Mouse (Mus musculus) adrenal gland, adult 8-10 months (tissue): ENCODE measurements at regions not wholly inside any gene's neighbourhood (a gene's known extent, or its start where the extent isn't known, plus 50 kb on each side); places are given as distances from the start of the nearest gene placed in this dataset.

Experiments used
- DNase-seq: peaks from one replicate; pipeline ENCODE4 v3.0.0; 2022

GRCm38 (mm10) chr4:142860441-142860840 lies 352.4 kb downstream of the Prdm2 start:
- DNase-seq, result no peak

GRCm38 (mm10) chr4:142856626-142857025 lies 356.2 kb downstream of the Prdm2 start:
- peak; percentile 66 for DNase-seq

GRCm38 (mm10) chr4:142855635-142856034 lies 357.2 kb downstream of the Prdm2 start:
- DNase-seq, result no peak

GRCm38 (mm10) chr4:142853924-142854323 lies 358.9 kb downstream of the Prdm2 start:
- DNase-seq, result no peak

GRCm38 (mm10) chr4:142845066-142845696 lies 367.6 kb downstream of the Prdm2 start:
- no peak for DNase-seq

GRCm38 (mm10) chr4:142839540-142839939 lies 373.3 kb downstream of the Prdm2 start:
- no peak for DNase-seq

- no peak for DNase-seq
These were observed 374.3 kb downstream of the Prdm2 start for GRCm38 (mm10) chr4:142838363-142838964.

GRCm38 (mm10) chr4:142837636-142838035 lies 375.2 kb downstream of the Prdm2 start:
- DNase-seq, result no peak

- DNase-seq, result no peak
These were observed 383.1 kb downstream of the Prdm2 start for GRCm38 (mm10) chr4:142829711-142830110.

- no peak for DNase-seq
These were observed 383.8 kb downstream of the Prdm2 start for GRCm38 (mm10) chr4:142828969-142829368.

GRCm38 (mm10) chr4:142826250-142826893 lies 386.4 kb downstream of the Prdm2 start:
- DNase-seq, result no peak

- DNase-seq, result no peak
These were observed 387.0 kb downstream of the Prdm2 start for GRCm38 (mm10) chr4:142825786-142826185.

GRCm38 (mm10) chr4:142818440-142818839 lies 394.4 kb downstream of the Prdm2 start:
- no peak for DNase-seq

- no peak for DNase-seq
These were observed 395.8 kb downstream of the Prdm2 start for GRCm38 (mm10) chr4:142816986-142817385.

- DNase-seq, result no peak
These were observed 409.0 kb downstream of the Prdm2 start for GRCm38 (mm10) chr4:142803819-142804218.

GRCm38 (mm10) chr4:142799291-142799690 lies 413.5 kb downstream of the Prdm2 start:
- no peak for DNase-seq

GRCm38 (mm10) chr4:142798834-142799233 lies 414.0 kb downstream of the Prdm2 start:
- DNase-seq, result no peak

- no peak for DNase-seq
These were observed 420.2 kb downstream of the Prdm2 start for GRCm38 (mm10) chr4:142792606-142792970.

GRCm38 (mm10) chr4:142791823-142792605 lies 420.8 kb downstream of the Prdm2 start:
- no peak for DNase-seq

GRCm38 (mm10) chr4:142789048-142789447 lies 423.7 kb downstream of the Prdm2 start:
- no peak for DNase-seq

- DNase-seq, result no peak
These were observed 427.4 kb downstream of the Prdm2 start for GRCm38 (mm10) chr4:142785386-142785785.

GRCm38 (mm10) chr4:142776711-142777411 lies 435.9 kb downstream of the Prdm2 start:
- DNase-seq, result no peak

- no peak for DNase-seq
These were observed 437.8 kb downstream of the Prdm2 start for GRCm38 (mm10) chr4:142775023-142775422.
